Mouse (Mus musculus): ENCODE measurements around the gene Stac3.

Gene Stac3

GRCm38 (mm10) chr10:127522088-127522581, 20.6 kb downstream of the Stac3 start, which contains the start of gene Shmt2:
Gene Shmt2 (minus strand): TSS chr10:127522444.
- peak; percentile 91 for DNase-seq (ENCODE audit: extremely low spot score)

- no peak for DNase-seq (ENCODE audit: extremely low spot score)
Observed at GRCm38 (mm10) chr10:127524646-127525255, 23.3 kb downstream of the Stac3 start.

- no peak for DNase-seq (ENCODE audit: extremely low spot score)
Observed at GRCm38 (mm10) chr10:127526048-127526447, 24.6 kb downstream of the Stac3 start.

GRCm38 (mm10) chr10:127526681-127527080, 25.2 kb downstream of the Stac3 start:
- DNase-seq (ENCODE audit: extremely low spot score), result peak; percentile 75

GRCm38 (mm10) chr10:127527481-127527880, 26.0 kb downstream of the Stac3 start:
- DNase-seq (ENCODE audit: extremely low spot score), result no peak

- DNase-seq (ENCODE audit: extremely low spot score), result no peak
Observed at GRCm38 (mm10) chr10:127530945-127531344, 29.5 kb downstream of the Stac3 start.

GRCm38 (mm10) chr10:127531548-127531947, 30.1 kb downstream of the Stac3 start:
- no peak for DNase-seq (ENCODE audit: extremely low spot score)

- no peak for DNase-seq (ENCODE audit: extremely low spot score)
Observed at GRCm38 (mm10) chr10:127534036-127534928, 32.8 kb downstream of the Stac3 start, which contains the start of gene Nxph4. Gene Nxph4 (minus strand): TSS chr10:127534559.

GRCm38 (mm10) chr10:127534929-127535384, 33.5 kb downstream of the Stac3 start:
- DNase-seq (ENCODE audit: extremely low spot score), result no peak

- DNase-seq (ENCODE audit: extremely low spot score), result peak; percentile 53
Observed at GRCm38 (mm10) chr10:127536586-127537314, 35.3 kb downstream of the Stac3 start.

GRCm38 (mm10) chr10:127537854-127538583, 36.5 kb downstream of the Stac3 start:
- peak; percentile 65 for DNase-seq (ENCODE audit: extremely low spot score)

GRCm38 (mm10) chr10:127541510-127541909, 40.0 kb downstream of the Stac3 start:
- DNase-seq (ENCODE audit: extremely low spot score), result no peak

- DNase-seq (ENCODE audit: extremely low spot score), result no peak
Observed at GRCm38 (mm10) chr10:127542084-127542483, 40.6 kb downstream of the Stac3 start.

- no peak for DNase-seq (ENCODE audit: extremely low spot score)
Observed at GRCm38 (mm10) chr10:127542720-127543119, 41.2 kb downstream of the Stac3 start.

GRCm38 (mm10) chr10:127543916-127544315, 42.4 kb downstream of the Stac3 start:
- no peak for DNase-seq (ENCODE audit: extremely low spot score)

GRCm38 (mm10) chr10:127544375-127544774, 42.9 kb downstream of the Stac3 start:
- no peak for DNase-seq (ENCODE audit: extremely low spot score)

GRCm38 (mm10) chr10:127546505-127546904, 45.0 kb downstream of the Stac3 start:
- no peak for DNase-seq (ENCODE audit: extremely low spot score)

- DNase-seq (ENCODE audit: extremely low spot score), result no peak
Observed at GRCm38 (mm10) chr10:127548236-127548635, 46.8 kb downstream of the Stac3 start.

GRCm38 (mm10) chr10:127549892-127550291, 48.4 kb downstream of the Stac3 start:
- no peak for DNase-seq (ENCODE audit: extremely low spot score)

- peak; percentile 49 for DNase-seq (ENCODE audit: extremely low spot score)
Observed at GRCm38 (mm10) chr10:127555703-127556102, 54.2 kb downstream of the Stac3 start.

- no peak for DNase-seq (ENCODE audit: extremely low spot score)
Observed at GRCm38 (mm10) chr10:127557397-127557796, 55.9 kb downstream of the Stac3 start.
